Mouse (Mus musculus): ENCODE measurements around the gene Coq8b. TPM values are rescaled to one million over a fixed set of nuclear protein-coding genes. Genes with fewer than 3 reads are reported as not detected.
A peak's percentile ranks its signal among the peaks of the same experiment; 100 is the strongest.

Coq8b gene
- polyA plus RNA-seq (2016; fragmentation: Nextera tagmentation; extraction: Ambion mirVana) = 20.2 and 21.0 TPM in 2 replicates

GRCm38 (mm10) chr7:27232781-27233281 lies at the start of gene Coq8b:
Coq8b (plus strand) TSS chr7:27233023.
- Histone ChIP-seq H3K4me2 (peak within 1 kb of the TSS; percentile 58), H3K9me3 (no peaks in the 10 kb centered on the region), H3K27ac (peak within 1 kb of the TSS; percentile 86), H3K4me1 (peaks cover 18% of the 10 kb centered on the region), H3K36me3 (replicated peaks) (0 out of 2 replicates have a peak, but pooled peaks cover 8% of the 10 kb centered on the region), H3K9ac (peak within 1 kb of the TSS; percentile 38), H3K4me3 (replicated peaks) (peak within 1 kb of the TSS; percentile 54), H3K27me3 (no peaks in the 10 kb centered on the region)
- under 1% methylated on average over 25 of the region's 25 CpGs for WGBS
- ATAC-seq (ENCODE audit: low FRiP score) = peak; percentile 94

- Histone ChIP-seq H3K27me3 (no peaks in the 10 kb centered on the region), H3K9me3 (no peaks in the 10 kb centered on the region), H3K36me3 (replicated peaks) (peaks cover 68% of the 10 kb centered on the region), H3K9ac (no peak overlapping the region), H3K4me1 (no peaks in the 10 kb centered on the region; the same call in 1 of the 2 replicates), H3K4me3 (replicated peaks) (no peak overlapping the region), H3K27ac (no peak overlapping the region), H3K4me2 (no peak overlapping the region)
- 78% methylated on average over 3 of the region's 3 CpGs for WGBS
- no peak for ATAC-seq (ENCODE audit: low FRiP score)
Observed at GRCm38 (mm10) chr7:27184964-27185363, 47.9 kb upstream of the Coq8b start.

- Histone ChIP-seq H3K9me3 (no peaks in the 10 kb centered on the region), H3K4me2 (no peak overlapping the region), H3K4me3 (replicated peaks) (no peak overlapping the region), H3K27ac (no peak overlapping the region), H3K9ac (no peak overlapping the region), H3K4me1 (no peaks in the 10 kb centered on the region), H3K27me3 (no peaks in the 10 kb centered on the region), H3K36me3 (replicated peaks) (peaks cover 78% of the 10 kb centered on the region)
- WGBS = 94% methylated on average over 5 of the region's 5 CpGs
- ATAC-seq (ENCODE audit: low FRiP score) = no peak
Observed at GRCm38 (mm10) chr7:27185986-27186385, 46.8 kb upstream of the Coq8b start.

- Histone ChIP-seq H3K4me3 (replicated peaks) (no peak overlapping the region), H3K27ac (no peak overlapping the region)
- no peak for ATAC-seq (ENCODE audit: low FRiP score)
Observed at GRCm38 (mm10) chr7:27189271-27189931, 43.4 kb upstream of the Coq8b start.

DNA sequence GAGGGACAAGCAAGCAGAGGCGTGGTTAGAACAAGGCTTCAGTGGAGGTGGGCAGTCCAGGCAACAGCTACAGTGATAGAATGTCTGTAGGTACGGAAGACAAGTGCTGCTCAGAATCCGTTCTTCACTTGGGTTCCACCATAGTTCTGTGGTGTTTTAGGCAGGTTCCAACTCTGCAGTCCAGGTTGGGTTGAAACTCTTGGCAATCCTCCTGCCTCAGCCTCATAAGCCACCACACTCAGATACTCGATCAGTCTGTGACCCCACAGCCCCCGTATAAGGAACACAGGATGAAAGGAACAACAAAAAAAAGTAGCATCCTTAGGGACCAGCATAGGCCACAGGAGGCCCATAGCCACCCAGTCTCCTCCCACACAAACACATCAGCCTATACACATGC lies 40.4 kb upstream of the Coq8b start:
- Histone ChIP-seq H3K9ac (no peak overlapping the region), H3K9me3 (no peaks in the 10 kb centered on the region), H3K4me1 (peaks cover 25% of the 10 kb centered on the region), H3K27ac (no peak overlapping the region), H3K4me2 (no peak overlapping the region), H3K4me3 (replicated peaks) (no peak overlapping the region), H3K27me3 (no peaks in the 10 kb centered on the region), H3K36me3 (replicated peaks) (peaks cover 67% of the 10 kb centered on the region)
- ATAC-seq (ENCODE audit: low FRiP score) = no peak
- WGBS = 97% methylated on average over 5 of the region's 5 CpGs

More at GRCm38 (mm10) chr7:27189271-27189931, 43.4 kb upstream of the Coq8b start:
- Histone ChIP-seq H3K27me3 (no peaks in the 10 kb centered on the region), H3K9me3 (no peaks in the 10 kb centered on the region), H3K4me1 (peaks cover 10% of the 10 kb centered on the region), H3K9ac (no peak overlapping the region), H3K4me2 (no peak overlapping the region), H3K36me3 (replicated peaks) (peaks cover 97% of the 10 kb centered on the region)
- 97% methylated on average over 10 of the region's 10 CpGs for WGBS

GRCm38 (mm10) chr7:27193731-27194130 lies 39.1 kb upstream of the Coq8b start:
- H3K27me3 ChIP-seq = no peaks in the 10 kb centered on the region
- peak overlapping the region; percentile 2; the same call in 1 of the 2 replicates for H3K4me2 ChIP-seq
- H3K27ac ChIP-seq = no peak overlapping the region
- H3K4me1 ChIP-seq = peaks cover 25% of the 10 kb centered on the region
- no peak for ATAC-seq (ENCODE audit: low FRiP score)
- H3K36me3 ChIP-seq (replicated peaks) = peaks cover 54% of the 10 kb centered on the region
- no peak overlapping the region for H3K4me3 ChIP-seq (replicated peaks)
- H3K9ac ChIP-seq = peak overlapping the region; percentile 38; the same call in 1 of the 2 replicates
- 93% methylated on average over 4 of the region's 4 CpGs for WGBS
- H3K9me3 ChIP-seq = no peaks in the 10 kb centered on the region

- Histone ChIP-seq H3K9ac (peak within 1 kb of the TSS; percentile 82), H3K4me1 (peaks cover 25% of the 10 kb centered on the region), H3K4me3 (replicated peaks) (peak within 1 kb of the TSS; percentile 83), H3K27ac (peak within 1 kb of the TSS; percentile 98), H3K9me3 (no peaks in the 10 kb centered on the region), H3K4me2 (peak within 1 kb of the TSS; percentile 95), H3K27me3 (no peaks in the 10 kb centered on the region), H3K36me3 (replicated peaks) (peaks cover 39% of the 10 kb centered on the region)
- peak; percentile 99 for ATAC-seq (ENCODE audit: low FRiP score)
- 1% methylated on average over 63 of the region's 64 CpGs for WGBS
Observed at GRCm38 (mm10) chr7:27195681-27196611, 36.9 kb upstream of the Coq8b start, which contains the start of the genes BC024978 and Snrpa. BC024978 (plus strand) TSS chr7:27195781. Snrpa (minus strand) TSS chr7:27196271.

DNA sequence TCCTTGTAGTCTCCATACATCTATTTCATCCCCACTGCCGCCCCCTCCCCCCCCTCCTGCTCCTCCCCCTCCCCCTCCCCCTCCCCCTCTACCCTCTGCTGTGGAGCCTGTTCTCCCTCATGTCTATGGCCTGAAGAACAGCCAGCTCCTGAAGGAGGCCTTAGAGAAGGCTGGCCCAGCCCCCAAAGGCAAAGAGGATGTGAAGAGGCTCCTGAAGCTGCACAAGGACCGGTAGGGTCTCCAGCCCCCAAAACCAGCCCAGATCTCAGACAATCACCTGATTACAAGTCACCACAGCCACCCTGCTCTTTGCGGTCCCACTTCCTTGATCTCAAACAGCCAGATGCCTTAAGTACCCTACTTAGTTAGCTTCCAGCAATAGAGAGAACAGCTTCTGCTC lies 35.7 kb upstream of the Coq8b start:
- H3K27me3 ChIP-seq = no peaks in the 10 kb centered on the region
- H3K9me3 ChIP-seq = no peaks in the 10 kb centered on the region
- 0 out of 2 replicates have a peak overlapping the region, but pooled peaks have one; percentile 95 for H3K4me2 ChIP-seq
- H3K4me3 ChIP-seq (replicated peaks) = no peak overlapping the region
- no peak for ATAC-seq (ENCODE audit: low FRiP score)
- H3K9ac ChIP-seq = no peak overlapping the region
- peaks cover 31% of the 10 kb centered on the region for H3K36me3 ChIP-seq (replicated peaks)
- H3K27ac ChIP-seq = no peak overlapping the region
- peaks cover 25% of the 10 kb centered on the region for H3K4me1 ChIP-seq
- 85% methylated on average over 3 of the region's 3 CpGs for WGBS

DNA sequence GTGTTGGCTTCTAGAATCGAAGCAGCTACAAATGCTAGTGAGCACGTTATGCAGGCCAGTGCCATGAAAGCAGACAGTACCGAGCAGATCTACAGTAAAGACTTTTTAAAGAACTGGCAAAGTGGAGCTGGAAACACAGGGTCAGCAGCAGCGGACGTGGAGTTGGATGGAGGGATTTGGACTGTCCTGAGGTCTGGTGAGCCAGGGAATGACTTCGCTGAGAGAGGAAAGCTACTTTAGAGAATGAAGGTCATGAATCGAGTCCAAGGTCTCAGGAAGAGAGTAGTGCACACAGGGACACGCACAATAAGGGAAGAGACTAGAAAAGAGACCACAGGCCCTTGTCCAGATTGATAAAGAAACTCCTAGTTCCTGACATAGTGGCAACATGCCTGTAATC lies 35.2 kb upstream of the Coq8b start:
- Histone ChIP-seq H3K36me3 (replicated peaks) (peaks cover 31% of the 10 kb centered on the region), H3K9ac (no peak overlapping the region), H3K27me3 (no peaks in the 10 kb centered on the region), H3K27ac (no peak overlapping the region), H3K9me3 (no peaks in the 10 kb centered on the region), H3K4me3 (replicated peaks) (no peak overlapping the region), H3K4me2 (no peak overlapping the region), H3K4me1 (peaks cover 25% of the 10 kb centered on the region)
- ATAC-seq (ENCODE audit: low FRiP score) = no peak
- WGBS = 93% methylated on average over 8 of the region's 8 CpGs

GRCm38 (mm10) chr7:27198355-27198754 lies 34.5 kb upstream of the Coq8b start:
- Histone ChIP-seq H3K27me3 (no peaks in the 10 kb centered on the region), H3K4me3 (replicated peaks) (no peak overlapping the region), H3K9ac (no peak overlapping the region), H3K9me3 (no peaks in the 10 kb centered on the region), H3K4me1 (peaks cover 23% of the 10 kb centered on the region), H3K36me3 (replicated peaks) (peaks cover 31% of the 10 kb centered on the region), H3K27ac (no peak overlapping the region), H3K4me2 (no peak overlapping the region)
- no peak for ATAC-seq (ENCODE audit: low FRiP score)

DNA sequence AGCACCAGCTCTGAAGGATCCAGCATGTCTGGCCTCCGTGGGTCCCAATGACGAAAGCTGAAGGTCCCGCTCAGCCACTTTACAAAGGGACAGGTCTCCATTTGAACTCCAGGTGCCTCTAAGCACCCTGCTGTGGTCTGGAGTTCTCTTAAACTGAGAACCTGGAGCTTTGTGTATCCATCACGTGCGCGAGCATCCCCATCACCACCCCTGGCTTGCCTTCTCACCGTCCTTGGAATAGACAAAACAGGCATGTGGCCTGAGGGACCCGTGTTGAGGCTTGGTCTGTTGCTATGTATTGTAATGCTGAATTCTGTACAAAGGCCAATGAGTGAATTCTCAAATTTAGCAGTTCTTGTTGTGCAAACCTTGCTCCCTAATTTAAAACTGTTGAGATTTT lies 34.0 kb upstream of the Coq8b start:
- Histone ChIP-seq H3K4me1 (peaks cover 19% of the 10 kb centered on the region), H3K27ac (no peak overlapping the region), H3K36me3 (replicated peaks) (peaks cover 30% of the 10 kb centered on the region), H3K4me3 (replicated peaks) (no peak overlapping the region), H3K9me3 (no peaks in the 10 kb centered on the region), H3K27me3 (no peaks in the 10 kb centered on the region), H3K4me2 (no peak overlapping the region), H3K9ac (no peak overlapping the region)
- WGBS = 93% methylated on average over 8 of the region's 8 CpGs
- no peak for ATAC-seq (ENCODE audit: low FRiP score)

DNA sequence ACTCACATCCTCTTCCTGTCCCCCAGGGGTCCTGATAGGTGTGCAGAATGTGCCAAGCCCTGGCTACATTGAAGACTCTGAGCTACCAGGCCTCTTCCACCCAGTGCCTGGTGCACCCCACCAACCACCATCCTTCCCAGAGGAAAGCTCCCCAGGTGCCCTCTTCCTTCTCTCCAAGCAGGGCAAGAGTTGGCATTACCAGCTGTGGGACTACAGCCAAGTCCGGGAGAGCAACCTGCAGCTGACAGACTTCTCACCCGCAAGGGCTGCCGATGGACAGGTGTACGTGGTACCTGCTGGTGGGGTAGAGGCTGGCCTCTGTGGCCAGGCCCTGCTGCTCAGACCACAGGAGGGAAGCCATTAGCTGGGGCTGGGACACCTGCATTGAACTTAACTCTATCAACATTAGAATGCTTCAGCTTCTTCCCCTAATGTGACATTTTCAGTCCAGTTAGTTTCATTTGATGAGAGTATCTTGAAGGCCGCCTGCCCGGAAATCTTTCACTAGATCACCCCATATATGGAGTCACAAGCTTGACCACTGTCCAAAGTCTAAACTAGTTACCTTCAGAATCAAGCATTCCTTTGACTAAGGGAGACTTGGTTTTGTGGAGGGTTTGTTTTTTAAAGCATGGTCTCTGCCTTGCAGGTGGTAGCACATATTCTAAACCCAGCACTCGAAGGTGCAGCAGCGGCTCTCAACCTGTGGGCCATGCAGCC lies 28.9 kb upstream of the Coq8b start:
- peaks cover 64% of the 10 kb centered on the region for H3K36me3 ChIP-seq (replicated peaks)
- H3K9ac ChIP-seq = no peak overlapping the region
- H3K27me3 ChIP-seq = no peaks in the 10 kb centered on the region
- ATAC-seq (ENCODE audit: low FRiP score) = no peak
- H3K9me3 ChIP-seq = no peaks in the 10 kb centered on the region
- whole genome bisulfite sequencing = 97% methylated on average over 8 of the region's 8 CpGs
- H3K4me1 ChIP-seq = no peaks in the 10 kb centered on the region
- no peak overlapping the region for H3K27ac ChIP-seq
- no peak overlapping the region for H3K4me2 ChIP-seq
- H3K4me3 ChIP-seq (replicated peaks) = no peak overlapping the region
